Mouse (Mus musculus) kidney, embryonic 16.5 days (tissue): ENCODE measurements around the gene Morc1. TPM values are rescaled to one million over a fixed set of nuclear protein-coding genes. Genes with fewer than 3 reads are reported as not detected.

Experiments
- ATAC-seq: fragments of 200-750 bp; cut with Nextera tagmentation; 2 replicates; pipeline ENCODE4 v1.8.0; 2017; ENCODE audit warnings: moderate TSS enrichment; ENCODE audit not compliant: low FRiP score, low TSS enrichment
- H3K27ac ChIP-seq: fragments of 300-500 bp; sonication (generic); 2 replicates; pipeline ENCODE4 v1.5.1; 2014; ENCODE audit warnings: low read length
- H3K27me3 ChIP-seq: fragments of 300-500 bp; sonication (generic); 2 replicates; pipeline ENCODE4 v1.6.1; 2014; ENCODE audit warnings: low read length, control low read depth, mixed read lengths; ENCODE audit not compliant: insufficient read depth
- H3K36me3 ChIP-seq: fragments of 300-500 bp; sonication (generic); 2 replicates; pipeline ENCODE4 v1.6.1; 2014; ENCODE audit warnings: low read length, control low read depth, mixed read lengths; ENCODE audit not compliant: insufficient read depth
- H3K4me1 ChIP-seq: fragments of 300-500 bp; sonication (generic); 2 replicates; pipeline ENCODE4 v1.6.1; 2014; ENCODE audit warnings: low read length, control low read depth, mixed read lengths; ENCODE audit not compliant: insufficient read depth
- H3K4me2 ChIP-seq: fragments of 300-500 bp; sonication (generic); replicated peaks from 2 replicates; pipeline ENCODE4 v1.6.1; 2014; ENCODE audit warnings: low read depth, low read length
- H3K4me3 ChIP-seq: fragments of 300-500 bp; sonication (generic); 2 replicates; pipeline ENCODE4 v1.5.1; 2014; ENCODE audit warnings: mild to moderate bottlenecking, low read length
- H3K9ac ChIP-seq: fragments of 300-500 bp; sonication (generic); replicated peaks from 2 replicates; pipeline ENCODE4 v1.6.1; 2014; ENCODE audit warnings: low read length
- H3K9me3 ChIP-seq: fragments of 300-500 bp; sonication (generic); 2 replicates; pipeline ENCODE4 v1.6.1; 2016; ENCODE audit warnings: low read length, control low read depth
- WGBS: fragments of 180-500 bp; shearing (Covaris S2); extraction: QIAGEN DNeasy Blood & Tissue Kit; methylation state at CpG from one replicate; pipeline ENCODE4 v1.1.7; 2014; 5-methylcytosine and 5-hydroxymethylcytosine counted together
- polyA plus RNA-seq: library from polyadenylated mRNA; unstranded; fragments of >200 nt; fragmentation: Nextera tagmentation; extraction: Ambion mirVana; gene quantifications from 2 replicates; pipeline ENCODE4 v1.2.1, GENCODE M21; 2015

Gene Morc1
- polyA plus RNA-seq, 1 experiment from 2014 or later, result 0.16 TPM

DNA sequence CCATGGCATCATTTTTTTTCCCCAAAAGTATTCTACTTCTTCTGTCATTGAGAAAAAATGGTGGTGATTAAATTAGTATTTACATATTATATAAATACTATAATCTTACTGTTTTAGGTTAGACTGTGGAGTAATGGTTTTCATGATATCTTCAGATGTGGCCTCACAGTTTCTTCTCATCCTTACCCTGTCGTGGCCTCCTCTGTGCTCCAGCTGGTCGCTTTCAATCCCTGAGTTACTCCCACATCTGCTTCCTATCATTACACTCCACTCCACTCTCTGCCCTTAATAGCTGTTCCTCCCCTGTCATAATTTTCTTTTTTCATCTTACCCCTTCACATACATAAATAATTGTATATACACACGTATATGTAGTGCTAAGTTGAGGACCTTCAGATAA, 22.2 kb downstream of the Morc1 start:
- no peak overlapping the region for H3K27ac ChIP-seq
- no peak for ATAC-seq
- no peak overlapping the region for H3K4me3 ChIP-seq
- no peaks in the 10 kb centered on the region for H3K27me3 ChIP-seq
- no peak overlapping the region for H3K9ac ChIP-seq
- WGBS, result 46% methylated on average over 3 of the region's 3 CpGs
- no peaks in the 10 kb centered on the region for H3K9me3 ChIP-seq
- H3K4me2 ChIP-seq, result no peak overlapping the region
- no peaks in the 10 kb centered on the region for H3K36me3 ChIP-seq
- no peaks in the 10 kb centered on the region for H3K4me1 ChIP-seq

DNA sequence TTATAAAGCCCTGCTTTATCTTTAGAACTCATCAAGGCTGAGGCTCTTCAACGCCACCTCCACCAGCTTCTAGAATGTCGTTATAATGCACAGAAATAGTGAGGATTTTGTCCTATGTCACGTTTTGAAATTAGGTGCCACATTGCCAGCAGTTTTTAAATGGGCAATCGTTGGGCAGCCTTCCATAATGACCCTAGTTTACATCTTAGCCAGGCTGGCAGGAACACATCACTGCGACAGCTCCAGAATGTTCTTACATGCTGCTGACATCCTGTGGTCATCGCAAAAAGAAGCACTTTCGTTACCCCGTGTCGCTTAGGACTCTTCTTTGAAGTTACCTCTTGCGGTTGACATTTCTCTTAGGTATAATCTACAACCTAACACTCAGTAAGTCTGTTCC, 42.4 kb downstream of the Morc1 start:
- no peaks in the 10 kb centered on the region for H3K4me1 ChIP-seq
- no peaks in the 10 kb centered on the region for H3K27me3 ChIP-seq
- H3K27ac ChIP-seq, result no peak overlapping the region
- H3K4me3 ChIP-seq, result no peak overlapping the region
- WGBS, result 85% methylated on average over 10 of the region's 10 CpGs
- no peaks in the 10 kb centered on the region for H3K36me3 ChIP-seq
- no peak overlapping the region for H3K9ac ChIP-seq
- no peak for ATAC-seq
- no peak overlapping the region for H3K4me2 ChIP-seq
- H3K9me3 ChIP-seq, result no peaks in the 10 kb centered on the region

DNA sequence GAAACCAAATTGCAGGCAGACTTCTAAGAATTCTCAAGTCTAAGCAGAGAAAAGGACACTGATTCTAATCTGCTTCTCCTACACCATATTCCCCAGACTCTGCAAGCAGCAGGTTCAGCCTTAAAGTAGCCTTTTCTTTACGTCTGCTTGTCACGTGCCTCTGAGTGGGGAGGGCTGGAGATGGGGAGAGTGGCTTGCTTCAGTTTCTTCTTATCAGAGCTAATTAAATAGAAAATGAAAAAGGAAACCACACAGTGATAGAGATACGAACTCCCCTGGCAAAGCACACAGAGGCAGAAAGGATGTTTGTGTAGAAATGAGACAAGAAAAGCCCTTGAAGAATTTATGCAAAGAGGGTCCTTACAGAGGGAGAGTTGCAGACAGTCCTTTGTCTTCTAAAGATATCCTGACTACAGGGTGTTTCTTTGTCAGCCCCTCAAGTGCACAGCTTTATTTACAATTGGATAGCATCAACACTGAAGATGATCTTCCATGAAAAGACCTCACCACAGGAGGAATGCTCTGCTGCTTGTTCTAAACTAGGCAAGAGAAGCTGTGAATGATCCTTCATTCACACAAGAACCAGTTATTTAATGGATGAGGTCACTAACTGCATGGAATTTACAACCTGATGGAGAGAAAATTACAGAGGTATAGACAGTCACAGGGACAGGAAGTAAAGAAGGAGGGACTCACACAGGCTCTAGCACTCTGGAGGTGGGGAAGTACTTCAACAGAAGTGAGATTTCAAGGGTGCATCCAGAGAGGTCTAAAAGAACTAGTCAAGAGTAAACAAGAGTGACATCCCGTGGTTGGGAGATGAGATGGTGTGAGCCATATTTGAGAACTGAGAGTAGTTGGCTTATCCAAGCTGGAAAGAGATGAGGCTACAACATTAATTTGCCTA, 44.1 kb downstream of the Morc1 start:
- no peak for ATAC-seq
- no peaks in the 10 kb centered on the region for H3K9me3 ChIP-seq
- no peak overlapping the region for H3K27ac ChIP-seq
- whole genome bisulfite sequencing, result 34% methylated on average over 4 of the region's 4 CpGs
- no peak overlapping the region for H3K9ac ChIP-seq
- H3K27me3 ChIP-seq, result no peaks in the 10 kb centered on the region
- H3K36me3 ChIP-seq, result no peaks in the 10 kb centered on the region
- H3K4me1 ChIP-seq, result 0 out of 2 replicates have a peak, but pooled peaks cover 2% of the 10 kb centered on the region
- no peak overlapping the region for H3K4me2 ChIP-seq
- H3K4me3 ChIP-seq, result no peak overlapping the region

DNA sequence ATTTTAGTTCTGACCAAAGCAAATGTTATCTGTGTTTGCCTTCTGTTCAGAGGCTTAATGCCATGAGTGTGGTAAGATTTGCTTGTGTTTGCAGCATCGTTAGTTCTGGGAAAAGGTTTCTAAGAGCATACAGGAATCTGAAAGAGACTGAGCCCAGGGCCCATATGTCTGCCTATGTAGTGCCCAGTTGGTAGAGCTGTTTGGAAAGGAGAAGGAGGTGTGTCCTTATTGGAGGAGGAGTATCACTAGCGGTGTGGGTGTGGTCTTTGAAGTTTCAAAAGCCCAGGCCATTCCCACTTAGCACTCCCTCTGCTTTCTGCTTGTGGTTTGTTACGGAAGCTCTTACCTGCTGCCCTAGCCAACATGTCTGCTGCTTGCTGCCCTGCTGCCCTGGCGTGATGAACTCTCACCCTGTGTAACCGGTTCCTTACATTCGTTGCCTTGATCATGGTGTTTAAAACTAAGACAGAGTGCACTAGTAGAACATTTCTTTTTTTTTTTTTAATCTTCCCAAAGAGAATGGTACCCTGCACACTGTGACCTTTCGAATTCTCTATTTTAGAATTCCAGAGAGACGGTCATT, 48.3 kb downstream of the Morc1 start:
- 0 out of 2 replicates have a peak, but pooled peaks cover 2% of the 10 kb centered on the region for H3K4me1 ChIP-seq
- 69% methylated on average over 8 of the region's 8 CpGs for WGBS
- H3K36me3 ChIP-seq, result no peaks in the 10 kb centered on the region
- H3K4me3 ChIP-seq, result no peak overlapping the region
- H3K9ac ChIP-seq, result no peak overlapping the region
- H3K9me3 ChIP-seq, result no peaks in the 10 kb centered on the region
- no peak overlapping the region for H3K4me2 ChIP-seq
- no peaks in the 10 kb centered on the region for H3K27me3 ChIP-seq
- no peak overlapping the region for H3K27ac ChIP-seq
- ATAC-seq, result no peak

DNA sequence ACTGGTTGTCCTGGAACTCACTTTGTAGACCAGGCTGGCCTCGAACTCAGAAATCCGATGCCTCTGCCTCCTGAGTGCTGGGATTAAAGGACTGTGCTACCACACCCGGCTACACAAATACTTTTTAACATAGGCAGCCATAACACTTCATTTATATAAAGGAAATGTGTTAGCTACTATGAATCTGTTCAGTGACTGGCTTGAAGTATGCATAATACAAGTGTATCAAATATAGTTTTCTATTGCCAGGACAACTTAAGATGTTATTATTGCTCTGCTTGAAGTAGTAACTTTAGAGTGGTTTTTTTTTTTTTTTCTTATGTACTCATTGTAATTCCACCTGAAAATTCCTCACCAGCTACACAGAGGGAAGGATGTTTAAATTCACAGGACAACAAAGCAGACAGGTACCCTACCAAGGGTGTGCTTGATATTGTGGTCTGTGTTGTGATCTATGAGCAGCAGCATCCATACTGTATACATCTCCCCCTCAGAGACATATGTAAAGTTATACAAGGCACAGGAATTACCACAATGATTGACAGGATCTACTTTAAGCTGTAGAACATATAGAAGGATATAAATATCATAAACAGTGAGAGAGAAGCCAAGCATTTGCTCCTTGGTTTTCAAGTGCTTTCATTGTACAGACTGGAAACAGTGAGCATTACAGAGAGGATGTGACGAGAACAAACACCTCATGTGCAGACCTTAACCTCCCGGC, 85.9 kb downstream of the Morc1 start:
- H3K27me3 ChIP-seq, result no peaks in the 10 kb centered on the region
- WGBS, result 86% methylated on average over 5 of the region's 5 CpGs
- H3K9me3 ChIP-seq, result no peaks in the 10 kb centered on the region
- H3K4me2 ChIP-seq, result no peak overlapping the region
- H3K9ac ChIP-seq, result no peak overlapping the region
- H3K36me3 ChIP-seq, result no peaks in the 10 kb centered on the region
- no peak for ATAC-seq
- no peak overlapping the region for H3K27ac ChIP-seq
- H3K4me3 ChIP-seq, result no peak overlapping the region
- no peaks in the 10 kb centered on the region for H3K4me1 ChIP-seq

DNA sequence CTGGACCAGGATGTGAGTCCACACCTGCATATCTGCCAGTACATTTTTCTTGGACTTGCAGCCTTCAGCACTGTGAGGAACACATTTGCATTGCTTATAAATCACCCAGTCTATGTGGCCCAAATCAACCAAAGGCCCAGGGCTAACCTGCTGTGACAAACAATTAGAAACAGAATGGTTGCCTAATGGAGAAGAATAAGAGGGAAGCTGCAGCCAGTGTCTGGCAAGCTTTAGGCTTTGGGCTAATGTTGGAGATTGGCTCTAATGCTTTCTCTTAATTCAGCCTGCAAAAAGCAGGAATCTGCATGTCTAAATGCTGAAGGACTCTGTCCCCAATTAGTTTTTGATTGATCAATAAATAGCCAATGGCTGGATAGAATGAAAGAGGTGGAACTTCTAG, 88.5 kb downstream of the Morc1 start:
- H3K4me2 ChIP-seq, result no peak overlapping the region
- no peak overlapping the region for H3K9ac ChIP-seq
- H3K36me3 ChIP-seq, result no peaks in the 10 kb centered on the region
- ATAC-seq, result no peak
- no peak overlapping the region for H3K27ac ChIP-seq
- no peaks in the 10 kb centered on the region for H3K27me3 ChIP-seq
- no peak overlapping the region for H3K4me3 ChIP-seq
- no peaks in the 10 kb centered on the region for H3K9me3 ChIP-seq
- no peaks in the 10 kb centered on the region for H3K4me1 ChIP-seq

DNA sequence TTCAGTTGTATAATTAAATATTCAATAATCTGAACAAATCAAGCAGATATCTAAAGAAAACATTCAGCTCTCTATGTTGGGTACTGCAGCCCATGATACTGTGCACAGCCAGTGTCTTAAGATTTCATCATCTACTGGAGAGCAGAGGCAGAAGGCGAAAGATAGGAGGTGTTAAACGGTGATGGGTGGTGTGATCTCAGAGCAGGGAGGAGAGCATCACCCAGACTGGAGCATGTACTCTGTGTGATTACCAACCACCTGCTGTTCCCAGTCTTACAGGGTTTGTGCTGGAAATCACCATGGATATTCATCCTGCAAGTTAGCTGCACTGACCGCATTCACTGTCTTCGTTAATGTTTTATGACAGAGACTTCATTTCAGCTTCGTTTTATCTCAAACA, 106.1 kb downstream of the Morc1 start:
- Histone ChIP-seq H3K4me2 (no peak overlapping the region), H3K4me3 (no peak overlapping the region), H3K4me1 (no peaks in the 10 kb centered on the region), H3K36me3 (no peaks in the 10 kb centered on the region), H3K9ac (no peak overlapping the region), H3K9me3 (no peaks in the 10 kb centered on the region), H3K27me3 (no peaks in the 10 kb centered on the region), H3K27ac (no peak overlapping the region)
- 89% methylated on average over 5 of the region's 5 CpGs for WGBS
- ATAC-seq, result no peak

DNA sequence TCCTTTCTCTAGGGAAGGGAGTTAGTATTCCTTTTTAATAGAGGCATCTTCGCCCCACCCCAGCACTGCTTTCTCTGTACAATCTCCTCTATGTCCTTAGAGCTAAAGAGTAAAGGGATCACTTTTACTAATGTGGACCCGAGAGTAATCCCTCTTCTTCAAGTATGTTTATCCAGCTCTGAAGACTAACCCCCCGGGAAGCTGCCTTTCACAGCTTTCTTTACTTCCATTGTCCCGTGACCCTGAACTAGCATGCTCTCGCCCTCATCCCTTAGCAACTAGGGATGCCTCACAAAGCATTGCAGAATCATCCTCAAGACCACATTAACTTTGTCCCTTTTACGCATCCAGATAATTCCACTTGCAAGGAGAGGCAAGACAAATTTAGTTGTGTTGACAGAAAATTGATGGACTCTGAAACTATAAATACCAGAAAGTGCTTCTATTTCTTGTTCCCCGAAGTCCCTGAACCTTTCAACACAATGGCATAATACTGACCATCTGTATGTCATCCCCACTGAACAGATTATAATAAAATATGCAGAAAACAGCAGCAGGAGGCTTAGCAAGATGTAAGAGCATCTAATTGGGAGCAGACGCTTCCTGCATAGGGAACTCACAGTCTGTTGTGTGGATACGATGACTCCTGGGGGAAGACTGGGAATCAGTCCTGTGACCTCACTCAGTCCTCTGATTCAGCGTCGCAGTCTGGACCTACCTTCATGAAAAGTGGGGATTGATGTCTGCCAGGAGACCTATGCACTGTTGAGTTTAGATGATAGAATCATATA, 131.4 kb downstream of the Morc1 start:
- 51% methylated on average over 11 of the region's 11 CpGs for WGBS
- H3K36me3 ChIP-seq, result no peaks in the 10 kb centered on the region
- no peak overlapping the region for H3K4me3 ChIP-seq
- H3K4me1 ChIP-seq, result no peaks in the 10 kb centered on the region
- H3K9ac ChIP-seq, result no peak overlapping the region
- no peak overlapping the region for H3K4me2 ChIP-seq
- H3K9me3 ChIP-seq, result no peaks in the 10 kb centered on the region
- no peak overlapping the region for H3K27ac ChIP-seq
- no peaks in the 10 kb centered on the region for H3K27me3 ChIP-seq
- ATAC-seq, result no peak

DNA sequence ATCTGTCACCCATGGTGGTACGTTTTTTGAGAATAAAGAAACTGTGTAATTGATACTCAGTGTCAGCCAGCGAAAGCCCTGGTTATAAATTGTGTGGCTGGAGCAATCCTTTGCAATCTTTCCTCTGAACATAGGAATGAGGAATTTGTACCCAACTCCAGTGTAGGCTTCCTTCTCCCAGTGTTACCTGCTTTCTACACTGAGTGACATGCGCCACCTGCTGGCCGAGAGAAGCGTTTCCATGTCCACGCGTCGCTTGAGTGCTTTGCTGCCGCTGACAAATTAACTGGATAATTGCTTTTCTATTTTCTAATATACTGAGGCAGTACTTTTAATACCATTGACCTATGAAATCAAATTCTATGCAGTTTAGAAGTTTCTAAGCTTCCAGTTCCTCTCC, 139.3 kb downstream of the Morc1 start:
- Histone ChIP-seq H3K4me2 (no peak overlapping the region), H3K27ac (no peak overlapping the region), H3K27me3 (no peaks in the 10 kb centered on the region; the same call in 1 of the 2 replicates), H3K4me3 (no peak overlapping the region), H3K4me1 (no peaks in the 10 kb centered on the region), H3K9ac (no peak overlapping the region), H3K36me3 (no peaks in the 10 kb centered on the region), H3K9me3 (0 out of 2 replicates have a peak, but pooled peaks cover 5% of the 10 kb centered on the region)
- peak; percentile 78; the same call in 1 of the 2 replicates for ATAC-seq
- 10% methylated on average over 9 of the region's 9 CpGs for WGBS
